Mouse (Mus musculus) limb, embryonic 12.5 days (tissue): Measurements from ENCODE around the gene Sox5. TPM values are rescaled to one million over a fixed set of nuclear protein-coding genes. Genes with fewer than 3 reads are reported as not detected.

Source experiments
- ATAC-seq: fragments of 200-750 bp; cut with Nextera tagmentation; 2 replicates; pipeline ENCODE4 v1.8.0; 2017; ENCODE audit warnings: low read depth, moderate TSS enrichment; ENCODE audit not compliant: insufficient number of reproducible peaks, insufficient read depth, low FRiP score, low TSS enrichment
- H3K27ac ChIP-seq: fragments of 300-500 bp; sonication (generic); 2 replicates; pipeline ENCODE4 v1.5.1; 2016; ENCODE audit warnings: mild to moderate bottlenecking, moderate library complexity
- H3K27me3 ChIP-seq: fragments of 300-500 bp; sonication (generic); 2 replicates; pipeline ENCODE4 v1.6.1; 2016; ENCODE audit warnings: mild to moderate bottlenecking, moderate library complexity
- H3K36me3 ChIP-seq: fragments of 300-500 bp; sonication (generic); 2 replicates; pipeline ENCODE4 v1.6.1; 2016; ENCODE audit warnings: mild to moderate bottlenecking, moderate library complexity
- H3K4me1 ChIP-seq: fragments of 300-500 bp; sonication (generic); replicated peaks from 2 replicates; pipeline ENCODE4 v1.6.1; 2016
- H3K4me2 ChIP-seq: fragments of 300-500 bp; sonication (generic); 2 replicates; pipeline ENCODE4 v1.6.1; 2016; ENCODE audit warnings: mild to moderate bottlenecking, moderate library complexity
- H3K4me3 ChIP-seq: fragments of 300-500 bp; sonication (generic); replicated peaks from 2 replicates; pipeline ENCODE4 v1.5.1; 2016; ENCODE audit warnings: mild to moderate bottlenecking
- H3K9ac ChIP-seq: fragments of 300-500 bp; sonication (generic); replicated peaks from 2 replicates; pipeline ENCODE4 v1.6.1; 2016; ENCODE audit warnings: mild to moderate bottlenecking, moderate library complexity
- H3K9me3 ChIP-seq: fragments of 300-500 bp; sonication (generic); 2 replicates; pipeline ENCODE4 v1.6.1; 2016; ENCODE audit warnings: mild to moderate bottlenecking, moderate library complexity
- WGBS: fragments of 180-500 bp; shearing (Covaris S2); methylation state at CpG from one replicate; pipeline ENCODE4 v1.1.7; 2016; 5-methylcytosine and 5-hydroxymethylcytosine counted together
- polyA plus RNA-seq: library from polyadenylated mRNA; unstranded; fragments of >200 nt; fragmentation: Nextera tagmentation; extraction: Ambion mirVana; gene quantifications from 2 replicates; pipeline ENCODE4 v1.2.1, GENCODE M21; 2016

Sox5 gene
- polyA plus RNA-seq, 1 experiment from 2014 or later = 96.1 TPM

GRCm38 (mm10) chr6:144039221-144039620 lies 742.6 kb downstream of the Sox5 start:
- Histone ChIP-seq H3K9ac (no peak overlapping the region), H3K4me1 (peaks cover 38% of the 10 kb centered on the region), H3K9me3 (no peaks in the 10 kb centered on the region), H3K36me3 (peaks cover 2% of the 10 kb centered on the region; the same call in 1 of the 2 replicates), H3K27ac (peak overlapping the region; percentile 89), H3K4me3 (no peak overlapping the region), H3K4me2 (no peak overlapping the region), H3K27me3 (no peaks in the 10 kb centered on the region)
- peak; percentile 31; the same call in 1 of the 2 replicates for ATAC-seq
- 28% methylated on average over 7 of the region's 7 CpGs for whole genome bisulfite sequencing

- no peaks in the 10 kb centered on the region for H3K9me3 ChIP-seq
- no peak overlapping the region for H3K4me3 ChIP-seq
- no peak for ATAC-seq
- peaks cover 15% of the 10 kb centered on the region for H3K36me3 ChIP-seq
- no peaks in the 10 kb centered on the region for H3K27me3 ChIP-seq
- 82% methylated on average over 2 of the region's 2 CpGs for WGBS
- H3K9ac ChIP-seq = no peak overlapping the region
- no peak overlapping the region for H3K27ac ChIP-seq
- no peaks in the 10 kb centered on the region for H3K4me1 ChIP-seq
- H3K4me2 ChIP-seq = no peak overlapping the region
These were observed 748.6 kb downstream of the Sox5 start for GRCm38 (mm10) chr6:144033191-144033590.

GRCm38 (mm10) chr6:144016929-144017328 lies 764.8 kb downstream of the Sox5 start:
- no peaks in the 10 kb centered on the region for H3K27me3 ChIP-seq
- peaks cover 29% of the 10 kb centered on the region for H3K36me3 ChIP-seq
- no peak for ATAC-seq
- no peak overlapping the region for H3K27ac ChIP-seq
- H3K9ac ChIP-seq = no peak overlapping the region
- no peak overlapping the region for H3K4me3 ChIP-seq
- no peaks in the 10 kb centered on the region for H3K9me3 ChIP-seq
- no peaks in the 10 kb centered on the region for H3K4me1 ChIP-seq
- H3K4me2 ChIP-seq = no peak overlapping the region

- H3K9ac ChIP-seq = no peak overlapping the region
- H3K4me1 ChIP-seq = no peaks in the 10 kb centered on the region
- 89% methylated on average over 14 of the region's 14 CpGs for whole genome bisulfite sequencing
- no peak overlapping the region for H3K4me3 ChIP-seq
- no peak overlapping the region for H3K27ac ChIP-seq
- H3K4me2 ChIP-seq = no peak overlapping the region
- peaks cover 16% of the 10 kb centered on the region for H3K36me3 ChIP-seq
- ATAC-seq = no peak
- no peaks in the 10 kb centered on the region for H3K9me3 ChIP-seq
- H3K27me3 ChIP-seq = no peaks in the 10 kb centered on the region
These were observed 769.8 kb downstream of the Sox5 start for GRCm38 (mm10) chr6:144011880-144012524.

GRCm38 (mm10) chr6:144010995-144011394 lies 770.8 kb downstream of the Sox5 start:
- H3K36me3 ChIP-seq = peaks cover 15% of the 10 kb centered on the region
- H3K4me1 ChIP-seq = no peaks in the 10 kb centered on the region
- no peak overlapping the region for H3K9ac ChIP-seq
- WGBS = 86% methylated on average over 3 of the region's 3 CpGs
- no peak for ATAC-seq
- no peaks in the 10 kb centered on the region for H3K9me3 ChIP-seq
- H3K4me2 ChIP-seq = no peak overlapping the region
- H3K27ac ChIP-seq = no peak overlapping the region
- no peak overlapping the region for H3K4me3 ChIP-seq
- no peaks in the 10 kb centered on the region for H3K27me3 ChIP-seq

- no peak overlapping the region for H3K4me3 ChIP-seq
- H3K9me3 ChIP-seq = no peaks in the 10 kb centered on the region
- H3K9ac ChIP-seq = no peak overlapping the region
- H3K4me2 ChIP-seq = no peak overlapping the region
- peaks cover 11% of the 10 kb centered on the region for H3K36me3 ChIP-seq
- no peaks in the 10 kb centered on the region for H3K27me3 ChIP-seq
- no peak; the same call in 1 of the 2 replicates for ATAC-seq
- no peaks in the 10 kb centered on the region for H3K4me1 ChIP-seq
- H3K27ac ChIP-seq = no peak overlapping the region
These were observed 771.5 kb downstream of the Sox5 start for GRCm38 (mm10) chr6:144010285-144010684.

- Histone ChIP-seq H3K36me3 (peaks cover 11% of the 10 kb centered on the region; the same call in 1 of the 2 replicates), H3K4me3 (no peak overlapping the region), H3K4me2 (no peak overlapping the region), H3K27ac (no peak overlapping the region), H3K4me1 (no peaks in the 10 kb centered on the region), H3K9me3 (no peaks in the 10 kb centered on the region), H3K27me3 (no peaks in the 10 kb centered on the region), H3K9ac (no peak overlapping the region)
- no peak for ATAC-seq
- WGBS = 83% methylated on average over 6 of the region's 6 CpGs
These were observed 776.6 kb downstream of the Sox5 start for GRCm38 (mm10) chr6:144005132-144005531.

GRCm38 (mm10) chr6:143998201-143998600 lies 783.6 kb downstream of the Sox5 start:
- Histone ChIP-seq H3K4me2 (no peak overlapping the region), H3K9me3 (no peaks in the 10 kb centered on the region), H3K4me1 (peaks cover 22% of the 10 kb centered on the region), H3K9ac (no peak overlapping the region), H3K27ac (no peak overlapping the region), H3K27me3 (no peaks in the 10 kb centered on the region), H3K4me3 (no peak overlapping the region), H3K36me3 (0 out of 2 replicates have a peak, but pooled peaks cover 2% of the 10 kb centered on the region)
- 37% methylated on average over 13 of the region's 13 CpGs for WGBS
- no peak for ATAC-seq

- H3K4me2 ChIP-seq = no peak overlapping the region
- 0 out of 2 replicates have a peak overlapping the region, but pooled peaks have one; percentile 12 for H3K27ac ChIP-seq
- WGBS = 43% methylated on average over 11 of the region's 11 CpGs
- H3K36me3 ChIP-seq = no peaks in the 10 kb centered on the region
- no peak overlapping the region for H3K4me3 ChIP-seq
- H3K4me1 ChIP-seq = peaks cover 22% of the 10 kb centered on the region
- no peaks in the 10 kb centered on the region for H3K27me3 ChIP-seq
- ATAC-seq = no peak
- no peaks in the 10 kb centered on the region for H3K9me3 ChIP-seq
- no peak overlapping the region for H3K9ac ChIP-seq
These were observed 784.2 kb downstream of the Sox5 start for GRCm38 (mm10) chr6:143997616-143998015.

- H3K4me2 ChIP-seq = no peak overlapping the region
- H3K9me3 ChIP-seq = no peaks in the 10 kb centered on the region
- 28% methylated on average over 4 of the region's 4 CpGs for WGBS
- no peak overlapping the region for H3K27ac ChIP-seq
- H3K4me3 ChIP-seq = no peak overlapping the region
- no peak overlapping the region for H3K9ac ChIP-seq
- H3K4me1 ChIP-seq = peaks cover 22% of the 10 kb centered on the region
- no peak for ATAC-seq
- H3K27me3 ChIP-seq = no peaks in the 10 kb centered on the region
- no peaks in the 10 kb centered on the region for H3K36me3 ChIP-seq
These were observed 786.7 kb downstream of the Sox5 start for GRCm38 (mm10) chr6:143995046-143995445.

GRCm38 (mm10) chr6:143987548-143987947 lies 794.2 kb downstream of the Sox5 start:
- H3K9ac ChIP-seq = no peak overlapping the region
- no peak overlapping the region for H3K4me3 ChIP-seq
- no peaks in the 10 kb centered on the region for H3K9me3 ChIP-seq
- H3K4me1 ChIP-seq = no peaks in the 10 kb centered on the region
- no peak overlapping the region for H3K27ac ChIP-seq
- ATAC-seq = no peak
- H3K36me3 ChIP-seq = no peaks in the 10 kb centered on the region; the same call in 1 of the 2 replicates
- H3K27me3 ChIP-seq = no peaks in the 10 kb centered on the region
- no peak overlapping the region for H3K4me2 ChIP-seq

GRCm38 (mm10) chr6:143980131-143980530 lies 801.6 kb downstream of the Sox5 start:
- no peak overlapping the region for H3K9ac ChIP-seq
- H3K4me3 ChIP-seq = no peak overlapping the region
- no peak overlapping the region for H3K27ac ChIP-seq
- H3K9me3 ChIP-seq = no peaks in the 10 kb centered on the region
- ATAC-seq = no peak
- H3K27me3 ChIP-seq = no peaks in the 10 kb centered on the region
- WGBS = 91% methylated on average over 8 of the region's 8 CpGs
- peaks cover 12% of the 10 kb centered on the region; the same call in 1 of the 2 replicates for H3K36me3 ChIP-seq
- no peak overlapping the region for H3K4me2 ChIP-seq
- no peaks in the 10 kb centered on the region; the same call in 1 of the 2 replicates for H3K4me1 ChIP-seq
